Mouse (Mus musculus): ENCODE measurements around the gene Hoxd1.

- no peak for TF ChIP-seq CTCF (IDR thresholded peaks at IDR 0.05; ENCODE audit: extremely low read depth, insufficient read depth, insufficient read length, insufficient replicate concordance)
- no peak for TF ChIP-seq POLR2A (IDR thresholded peaks at IDR 0.05; ENCODE audit: low read depth, low read length)
These were observed 839 bp upstream of the Hoxd1 start for GRCm38 (mm10) chr2:74761941-74762340.
